Mouse (Mus musculus) gastrocnemius, adult 2 months (tissue): Measurements from ENCODE around the gene Slc4a1. TPM values are rescaled to one million over a fixed set of nuclear protein-coding genes. Genes with fewer than 3 reads are reported as not detected.

ENCODE experiments used
- DNase-seq: peaks from one replicate; pipeline ENCODE4 v3.0.0; 2022
- H3K27ac ChIP-seq: fragments of 200-600 bp; 2 replicates; pipeline ENCODE4 v1.8.1; 2022; ENCODE audit warnings: mild to moderate bottlenecking
- H3K4me3 ChIP-seq: fragments of 200-600 bp; 2 replicates; pipeline ENCODE4 v1.8.1; 2022; ENCODE audit warnings: mild to moderate bottlenecking, moderate library complexity
- CTCF ChIP-seq: fragments of 200-600 bp; IDR thresholded peaks from 2 replicates; pipeline ENCODE4 v1.8.1; 2022; ENCODE audit warnings: antibody characterized with exemption, mild to moderate bottlenecking, moderate library complexity
- intact Hi-C: fragments of 180-260 bp; cut with DNase I; formaldehyde crosslinking; loops from one replicate; pipeline ENCODE4 v1.15.1; 2025
- total RNA-seq, 2 experiments: library from RNA; stranded (reverse); gene quantifications; 2 replicates each; pipeline ENCODE4 v1.2.3; 2021

The Slc4a1 gene
- total RNA-seq, 2 experiments from 2014 or later: 0.06 TPM; not detected in 1

DNA sequence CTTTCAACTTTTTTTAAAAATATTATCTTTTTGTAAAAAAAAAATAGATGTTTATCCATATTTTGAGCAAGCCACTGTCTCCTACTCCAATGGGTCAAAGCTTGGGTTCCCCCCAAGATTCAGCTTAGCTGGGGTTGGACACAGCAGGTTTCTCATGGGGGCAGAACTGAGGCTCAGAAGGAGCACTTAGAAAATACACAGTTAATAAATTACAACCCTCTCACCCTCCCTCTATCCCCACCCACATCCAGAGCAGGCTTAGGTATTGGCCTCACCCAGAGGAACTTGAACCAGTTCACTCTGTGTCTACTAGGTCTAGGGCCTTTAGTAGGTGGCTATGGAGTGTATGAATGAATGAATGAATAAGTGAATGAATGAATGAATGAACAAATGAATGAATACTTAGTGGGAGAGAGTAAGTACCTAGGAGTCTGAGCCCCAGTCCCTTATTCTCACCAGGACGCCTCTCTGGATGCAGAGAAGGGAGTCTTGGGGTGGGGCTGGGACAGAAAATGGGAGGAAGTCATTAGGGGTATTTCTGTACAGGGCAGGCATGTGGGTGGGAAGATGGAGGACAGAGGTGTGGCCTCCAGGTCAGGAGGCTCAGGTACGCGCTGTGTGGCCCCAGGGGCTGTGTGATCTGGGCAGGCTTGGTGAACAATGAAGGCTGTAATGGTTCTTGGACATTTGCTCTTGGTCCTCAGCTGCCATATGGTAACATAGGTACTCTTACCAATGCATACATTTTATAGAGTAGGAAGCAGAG, 16.6 kb downstream of the Slc4a1 start:
- DNase-seq: no peak
- Histone ChIP-seq H3K4me3 (no peak overlapping the region), H3K27ac (no peak overlapping the region)
- intact Hi-C loops: no loop called here
- no peak for TF ChIP-seq CTCF

DNA sequence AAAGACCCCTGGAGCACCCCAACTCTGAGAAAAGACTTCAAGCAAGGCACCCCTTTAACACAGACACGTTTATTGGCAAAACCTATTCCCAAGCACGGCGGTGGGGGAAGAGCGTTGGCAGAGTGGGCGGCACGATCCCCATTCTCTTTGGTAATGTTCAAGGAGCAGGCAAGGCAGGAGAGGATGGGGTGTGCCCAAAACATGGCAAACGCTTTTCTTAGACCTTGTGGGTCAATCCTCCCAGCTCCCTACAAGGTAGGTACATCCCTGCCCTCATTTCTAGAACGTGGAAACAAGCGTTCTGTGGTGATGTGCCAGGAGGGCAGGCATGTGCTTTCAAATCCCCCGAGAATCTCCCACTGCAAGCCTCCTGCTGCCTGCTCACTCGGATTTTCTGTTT, 17.2 kb downstream of the Slc4a1 start:
- no peak overlapping the region for H3K4me3 ChIP-seq
- no peak overlapping the region for H3K27ac ChIP-seq
- no peak for DNase-seq
- intact Hi-C loops: no loop called here
- TF ChIP-seq CTCF: no peak

DNA sequence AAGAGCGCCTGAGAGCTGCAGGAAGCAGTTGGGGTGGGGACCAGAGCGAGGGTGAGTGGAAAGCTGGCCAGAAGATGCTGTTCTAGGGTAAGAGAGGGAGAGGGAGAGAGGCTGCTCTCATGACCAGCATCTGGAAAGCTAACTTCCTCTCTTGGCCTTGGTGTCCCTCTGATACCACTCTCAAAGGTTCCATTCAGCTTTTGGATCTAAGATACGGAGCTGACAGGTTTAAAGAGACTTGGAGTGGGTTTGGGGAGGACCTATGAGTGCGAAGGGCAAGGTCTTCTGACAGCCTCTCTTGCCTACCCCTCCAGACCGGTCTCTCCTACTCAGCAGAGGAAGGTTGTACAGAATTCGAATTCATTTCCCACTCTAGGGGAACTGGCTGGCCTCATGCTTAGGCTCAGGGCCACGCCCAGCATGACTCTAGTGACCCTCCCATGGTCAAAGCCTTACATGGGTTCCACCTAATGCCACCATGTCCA, 17.9 kb downstream of the Slc4a1 start:
- DNase-seq: no peak
- no peak overlapping the region for H3K27ac ChIP-seq
- H3K4me3 ChIP-seq: no peak overlapping the region
- intact Hi-C loops: no loop called here
- TF ChIP-seq CTCF: no peak

DNA sequence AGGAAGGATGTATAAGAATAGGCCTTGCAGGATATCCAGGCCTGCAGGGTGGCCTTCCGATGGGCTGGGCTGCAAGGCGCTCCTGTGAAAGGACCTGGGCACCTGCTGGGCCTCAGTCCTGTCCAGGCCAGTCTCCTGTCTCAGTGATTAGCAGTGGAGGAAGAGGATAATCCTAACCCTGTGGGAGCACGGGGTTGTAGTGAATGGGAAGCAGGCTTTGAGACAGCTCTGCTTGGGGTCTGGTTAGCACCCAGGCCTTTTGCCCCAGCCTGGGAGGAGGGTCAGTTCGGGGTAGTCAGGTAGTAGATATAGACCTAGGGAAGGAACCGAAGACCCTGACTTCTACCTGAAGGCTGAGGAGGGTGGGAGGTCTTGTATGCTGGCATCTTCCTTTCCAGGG, 18.3 kb downstream of the Slc4a1 start:
- no peak overlapping the region for H3K27ac ChIP-seq
- intact Hi-C loops: no loop called here
- no peak overlapping the region for H3K4me3 ChIP-seq
- no peak for DNase-seq
- TF ChIP-seq CTCF: no peak

DNA sequence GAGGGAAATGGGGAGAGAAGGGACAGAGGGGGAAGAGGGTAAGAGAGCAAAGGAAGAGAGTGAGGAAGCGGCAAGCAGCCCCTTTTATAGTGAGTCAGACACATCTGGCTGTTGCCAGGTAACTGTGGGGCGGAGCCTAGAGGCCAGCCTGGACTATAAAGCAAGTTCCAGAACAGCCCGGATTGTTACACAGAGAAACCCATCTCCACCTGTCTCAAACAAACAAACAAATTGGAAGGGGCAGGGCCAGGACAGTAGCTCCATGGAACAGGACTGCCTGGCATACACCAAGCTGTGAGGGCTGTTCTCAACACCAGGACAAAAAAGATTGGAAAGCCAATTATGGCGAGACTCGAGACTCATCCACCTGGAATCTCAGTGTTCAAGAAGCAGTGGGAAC, 19.1 kb downstream of the Slc4a1 start:
- intact Hi-C loops: no loop called here
- no peak for DNase-seq
- Histone ChIP-seq H3K27ac (no peak overlapping the region), H3K4me3 (no peak overlapping the region)
- no peak for TF ChIP-seq CTCF

DNA sequence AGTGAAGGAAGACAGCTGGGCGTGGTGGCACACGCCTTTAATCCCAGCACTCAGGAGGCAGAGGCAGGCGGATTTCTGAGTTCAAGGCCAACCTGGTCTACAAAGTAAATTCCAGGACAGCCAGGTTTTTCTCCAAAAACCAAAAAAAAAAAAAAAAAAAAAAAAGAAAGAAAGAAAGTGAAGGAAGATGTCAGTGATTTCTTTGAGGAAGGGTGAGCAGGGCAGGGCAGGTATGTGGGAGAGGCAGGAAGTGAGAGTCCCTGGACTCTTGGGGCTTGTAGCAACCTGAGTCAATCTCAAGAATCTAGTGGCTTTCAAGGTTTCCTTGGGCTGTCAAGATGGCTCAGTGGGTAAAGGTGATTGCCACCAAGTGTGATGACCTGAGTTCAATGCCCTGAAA, 21.5 kb downstream of the Slc4a1 start:
- intact Hi-C loops: no loop called here
- Histone ChIP-seq H3K4me3 (no peak overlapping the region), H3K27ac (no peak overlapping the region)
- TF ChIP-seq CTCF: no peak
- DNase-seq: no peak

DNA sequence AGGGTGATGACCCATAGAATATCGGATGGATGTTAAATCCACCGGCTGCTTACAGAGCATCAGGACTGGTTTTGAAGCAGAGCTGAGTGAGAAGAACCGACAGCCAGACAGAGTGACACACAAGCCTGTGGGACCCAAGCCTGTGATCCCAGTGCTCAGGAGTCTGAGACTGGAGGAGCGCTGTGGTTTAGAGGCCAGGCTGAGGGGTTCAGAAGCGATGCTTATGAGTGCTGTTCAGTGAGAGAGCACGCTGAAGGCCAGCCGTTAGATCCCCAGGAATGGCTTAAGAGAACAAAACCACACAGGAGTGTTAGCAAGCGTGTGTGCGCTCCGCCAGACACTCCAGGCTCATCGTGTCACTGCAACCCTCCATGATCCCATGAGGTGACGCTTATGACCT, 23.3 kb downstream of the Slc4a1 start:
- DNase-seq: no peak
- intact Hi-C loops: no loop called here
- Histone ChIP-seq H3K27ac (no peak overlapping the region), H3K4me3 (no peak overlapping the region)
- no peak for TF ChIP-seq CTCF

DNA sequence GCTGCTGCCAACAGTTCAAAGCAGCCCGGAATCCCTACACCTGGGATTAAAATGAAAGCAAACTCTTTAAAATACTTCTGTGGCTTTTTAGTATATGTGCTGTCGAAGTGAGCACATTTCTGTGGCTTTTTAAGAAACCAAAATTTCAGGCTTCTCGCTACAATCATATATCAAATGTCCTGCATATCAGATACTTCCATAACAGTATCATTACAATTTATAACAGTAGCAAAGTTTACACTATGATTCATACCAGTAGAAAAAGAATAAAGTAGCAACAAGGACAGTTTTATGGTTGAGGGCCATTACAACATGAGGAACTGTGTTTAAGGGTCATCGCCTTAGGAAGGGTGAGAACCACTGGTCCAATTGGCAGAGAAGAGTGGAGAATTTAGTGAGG, 24.9 kb downstream of the Slc4a1 start:
- intact Hi-C loops: no loop called here
- H3K27ac ChIP-seq: no peak overlapping the region
- no peak for DNase-seq
- TF ChIP-seq CTCF: no peak
- H3K4me3 ChIP-seq: no peak overlapping the region

DNA sequence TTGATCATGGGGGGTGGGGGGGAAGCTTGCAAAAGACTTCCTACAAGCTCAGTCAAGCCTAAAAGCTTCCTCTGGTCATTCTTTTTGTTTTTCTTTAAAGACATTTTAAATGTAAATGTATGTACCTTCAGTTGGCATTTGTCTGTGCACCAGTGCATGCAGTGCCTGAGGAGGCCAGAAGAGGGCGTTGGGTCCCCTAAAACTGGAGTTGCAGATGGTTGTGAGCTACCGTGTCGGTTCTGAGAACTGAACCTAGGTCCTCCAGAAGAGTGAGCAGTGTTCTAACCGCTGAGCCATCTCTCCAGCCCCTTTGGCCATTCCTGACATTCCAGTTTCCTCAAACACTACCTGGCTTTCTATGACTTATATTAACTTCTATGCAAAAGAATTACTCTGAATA, 26.4 kb downstream of the Slc4a1 start:
- TF ChIP-seq CTCF: peak; percentile 34
- Histone ChIP-seq H3K4me3 (no peak overlapping the region), H3K27ac (no peak overlapping the region)
- intact Hi-C loops: loop anchor here (5.0 kb wide), 1 partner anchor 63 kb away; no protein-coding TSS in a partner anchor
- no peak for DNase-seq

DNA sequence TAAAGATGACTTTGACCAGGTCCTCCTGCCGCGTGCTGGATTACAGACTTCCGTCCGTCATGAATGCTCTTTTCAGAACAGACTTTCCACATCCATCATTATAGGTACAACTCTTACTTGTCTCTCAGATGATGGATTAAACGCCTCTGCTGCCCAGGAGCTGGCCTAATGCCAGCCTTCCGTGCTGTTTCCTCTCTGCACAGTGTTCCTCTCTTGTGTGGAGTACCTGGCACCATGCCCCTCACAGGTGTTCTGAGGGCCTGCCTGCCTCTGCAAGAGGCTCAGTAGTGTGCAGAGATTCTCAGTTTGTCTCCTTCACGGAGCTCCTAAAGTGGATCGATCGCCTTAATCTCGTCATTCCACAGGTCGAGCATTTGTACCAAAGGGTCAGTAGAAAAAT, 26.8 kb downstream of the Slc4a1 start:
- TF ChIP-seq CTCF: no peak
- intact Hi-C loops: loop anchor here (5.0 kb wide), 1 partner anchor 63 kb away; no protein-coding TSS in a partner anchor
- Histone ChIP-seq H3K27ac (peak overlapping the region; percentile 25), H3K4me3 (no peak overlapping the region)
- DNase-seq: no peak

DNA sequence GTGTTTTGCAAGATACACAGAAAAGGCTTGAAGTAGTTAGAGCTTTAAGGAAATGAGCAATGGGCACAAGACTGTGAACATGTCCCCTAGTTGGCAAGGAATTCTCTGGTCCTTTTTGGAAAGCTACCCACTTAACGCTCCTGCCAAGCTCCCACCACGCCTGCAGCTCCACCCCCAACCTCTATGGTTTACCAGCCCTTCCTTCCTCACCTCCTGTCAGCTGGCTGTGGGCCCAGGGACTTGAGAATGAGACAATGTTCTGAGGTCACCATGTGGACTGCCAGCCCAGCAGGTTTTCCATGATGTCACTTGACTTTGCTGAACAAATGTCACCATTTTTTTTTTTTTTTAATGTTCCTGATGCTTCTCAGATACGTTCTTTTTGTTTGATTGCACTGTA, 27.4 kb downstream of the Slc4a1 start:
- peak overlapping the region; percentile 25 for H3K27ac ChIP-seq

DNA sequence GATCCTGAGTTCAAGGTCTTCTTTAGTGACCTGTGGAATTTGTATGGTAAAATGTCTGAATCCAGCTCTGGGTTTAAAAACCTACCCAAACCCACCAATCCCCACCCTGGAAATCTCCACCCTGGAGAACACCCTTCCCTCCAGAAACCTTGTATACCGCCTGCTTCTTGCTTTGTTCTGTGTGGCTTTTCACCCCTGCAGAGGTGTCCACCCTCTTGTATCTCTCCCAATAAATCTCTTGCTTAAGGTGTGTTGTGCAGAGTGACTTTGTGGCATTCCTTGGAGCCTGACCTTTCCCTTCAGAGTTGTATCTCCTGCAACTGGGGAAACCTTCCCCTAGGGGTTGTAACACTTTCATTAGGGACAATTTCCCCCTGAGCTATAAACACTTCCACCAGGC, 28.1 kb downstream of the Slc4a1 start:
- intact Hi-C loops: loop anchor here (5.0 kb wide), 1 partner anchor 64 kb away; no protein-coding TSS in a partner anchor
- peak overlapping the region; percentile 24; the same call in 1 of the 2 replicates for H3K27ac ChIP-seq
- TF ChIP-seq CTCF: no peak
- no peak for DNase-seq
- no peak overlapping the region for H3K4me3 ChIP-seq

More for the DNA sequence above, 27.4 kb downstream of the Slc4a1 start:
- H3K4me3 ChIP-seq: no peak overlapping the region
- TF ChIP-seq CTCF: no peak
- intact Hi-C loops: loop anchor here (5.0 kb wide), 1 partner anchor 64 kb away; no protein-coding TSS in a partner anchor
- peak; percentile 72 for DNase-seq

DNA sequence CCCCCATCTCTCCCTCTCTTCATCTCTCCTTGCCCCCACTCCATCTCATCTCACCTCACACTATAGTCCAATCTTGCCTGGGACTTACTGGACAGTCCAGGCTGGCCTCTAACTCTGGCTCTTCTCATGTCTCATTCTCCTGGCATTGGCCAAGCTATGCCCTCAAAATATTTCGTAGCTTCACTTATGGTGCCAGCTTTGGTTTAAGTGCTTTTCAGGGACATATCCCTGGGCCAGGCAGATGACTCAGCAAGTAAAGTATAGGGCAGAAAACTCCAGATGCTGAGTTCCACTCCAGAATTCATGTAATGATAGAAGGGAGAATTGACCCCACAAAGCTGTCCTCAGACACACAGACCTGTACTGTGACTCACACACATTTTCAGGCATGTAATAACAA, 29.8 kb downstream of the Slc4a1 start:
- H3K4me3 ChIP-seq: no peak overlapping the region
- intact Hi-C loops: loop anchor here (5.0 kb wide), 1 partner anchor 66 kb away; no protein-coding TSS in a partner anchor
- no peak overlapping the region for H3K27ac ChIP-seq
- TF ChIP-seq CTCF: no peak
- DNase-seq: no peak
